Mouse (Mus musculus) NIH3T3 (cell line): Measurements from ENCODE around the gene Bcat2.

ENCODE experiments used
- DNase-seq: peaks from one replicate; pipeline ENCODE4 v3.0.0-alpha.2; 2012; ENCODE audit warnings: low read depth

The Bcat2 gene

DNA sequence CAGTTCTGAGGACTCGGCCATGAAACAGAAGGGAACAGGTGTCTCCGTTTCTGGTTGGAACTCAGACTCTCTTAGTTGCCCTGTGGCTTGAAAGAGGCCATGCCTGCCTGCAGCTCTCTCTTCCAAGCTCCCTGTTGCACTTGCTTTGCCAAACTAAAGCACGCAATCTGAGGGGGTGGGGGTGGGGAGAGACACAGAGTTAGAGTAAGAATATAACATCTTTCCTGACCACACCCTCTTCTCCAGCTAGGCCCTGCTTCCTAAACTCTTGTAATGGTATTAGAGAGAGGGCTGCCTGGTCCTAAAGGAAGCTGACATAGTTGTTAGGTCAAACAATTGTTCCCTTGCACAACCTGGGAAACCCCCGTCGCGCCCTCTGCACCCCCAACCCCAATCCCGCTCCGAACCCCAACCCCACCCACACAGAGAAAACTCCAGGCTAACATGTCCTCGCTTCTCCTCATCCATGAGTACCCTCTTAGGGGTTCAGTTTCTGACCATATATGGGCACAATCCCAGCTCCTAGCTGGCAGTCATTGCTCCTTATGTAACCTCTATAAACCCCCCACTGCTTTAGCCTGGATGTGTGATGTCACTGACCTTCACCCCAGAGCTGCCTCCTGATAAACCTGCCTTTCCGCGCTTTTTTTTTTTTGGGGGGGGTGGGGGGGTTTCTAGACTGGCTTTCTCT lies 19.0 kb upstream of the Bcat2 start:
- no peak for DNase-seq

GRCm38 (mm10) chr7:45551512-45551883 lies 18.5 kb upstream of the Bcat2 start:
- no peak for DNase-seq

DNA sequence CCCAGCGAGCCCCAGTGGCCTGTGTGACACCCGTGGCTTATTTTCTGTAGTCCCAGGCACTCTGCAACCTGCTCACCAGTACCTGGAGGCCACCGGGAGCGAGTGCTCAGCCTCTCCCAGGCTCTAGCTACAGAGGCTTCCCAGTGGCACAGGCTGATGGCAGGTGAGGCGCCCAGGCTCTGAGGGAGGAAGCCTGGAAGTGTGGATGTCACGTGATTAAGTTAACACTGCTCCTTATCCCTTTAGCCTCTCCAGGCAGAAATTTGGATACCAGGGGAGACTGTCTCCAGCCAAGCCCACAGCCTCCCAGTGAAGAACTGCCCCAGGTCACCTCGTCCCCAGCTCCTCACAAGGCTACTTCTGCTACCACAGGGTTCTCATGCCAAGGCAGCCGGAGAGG lies 16.4 kb upstream of the Bcat2 start:
- no peak for DNase-seq

- DNase-seq = no peak
Observed at GRCm38 (mm10) chr7:45553990-45554389, 16.0 kb upstream of the Bcat2 start.

GRCm38 (mm10) chr7:45554744-45555143 lies 15.2 kb upstream of the Bcat2 start, which contains the start of gene Hsd17b14:
Gene Hsd17b14, plus strand, starts transcription at chr7:45554893.
- no peak for DNase-seq

GRCm38 (mm10) chr7:45555787-45556186 lies 14.2 kb upstream of the Bcat2 start:
- DNase-seq = peak; percentile 88

DNA sequence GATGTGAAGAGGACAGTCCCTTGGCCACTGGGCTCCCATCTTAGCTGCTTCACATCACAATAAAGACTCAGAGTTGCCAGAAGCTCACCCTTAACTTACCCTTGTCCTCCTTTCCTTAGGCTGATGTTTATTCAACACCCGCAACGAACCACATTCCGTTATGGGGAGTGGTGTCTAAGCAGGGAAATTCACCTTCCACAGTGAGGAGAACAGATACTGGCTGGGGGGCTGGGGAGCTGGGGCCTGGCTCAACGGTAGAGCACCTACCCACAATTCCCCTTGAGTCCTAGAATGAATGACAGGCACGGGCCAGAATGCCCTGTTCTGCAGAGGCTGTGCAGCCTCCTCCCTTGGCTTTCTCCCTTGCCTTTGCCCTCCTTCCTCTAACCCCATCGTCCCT lies 11.0 kb upstream of the Bcat2 start:
- DNase-seq = no peak

DNA sequence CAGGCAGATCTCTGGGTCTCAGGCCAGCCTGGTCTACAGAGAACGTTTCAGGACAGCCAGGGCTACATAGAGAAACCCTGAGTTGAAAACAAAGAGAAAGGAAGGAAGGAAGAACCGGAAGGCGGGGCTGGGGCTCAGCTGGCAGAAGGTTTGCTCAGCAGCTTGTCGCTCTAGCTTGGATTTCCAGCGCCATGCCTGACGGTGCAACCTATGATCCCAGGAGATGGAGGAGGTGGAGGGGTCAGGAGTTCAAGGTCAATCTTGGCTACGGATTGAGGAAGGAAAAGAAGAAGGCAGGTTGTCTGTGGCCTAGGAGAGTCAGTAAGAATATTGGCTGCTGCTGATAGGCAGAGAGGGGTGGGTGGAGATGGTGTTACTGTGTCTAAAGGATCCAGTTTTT lies 9.7 kb upstream of the Bcat2 start:
- DNase-seq = no peak

DNA sequence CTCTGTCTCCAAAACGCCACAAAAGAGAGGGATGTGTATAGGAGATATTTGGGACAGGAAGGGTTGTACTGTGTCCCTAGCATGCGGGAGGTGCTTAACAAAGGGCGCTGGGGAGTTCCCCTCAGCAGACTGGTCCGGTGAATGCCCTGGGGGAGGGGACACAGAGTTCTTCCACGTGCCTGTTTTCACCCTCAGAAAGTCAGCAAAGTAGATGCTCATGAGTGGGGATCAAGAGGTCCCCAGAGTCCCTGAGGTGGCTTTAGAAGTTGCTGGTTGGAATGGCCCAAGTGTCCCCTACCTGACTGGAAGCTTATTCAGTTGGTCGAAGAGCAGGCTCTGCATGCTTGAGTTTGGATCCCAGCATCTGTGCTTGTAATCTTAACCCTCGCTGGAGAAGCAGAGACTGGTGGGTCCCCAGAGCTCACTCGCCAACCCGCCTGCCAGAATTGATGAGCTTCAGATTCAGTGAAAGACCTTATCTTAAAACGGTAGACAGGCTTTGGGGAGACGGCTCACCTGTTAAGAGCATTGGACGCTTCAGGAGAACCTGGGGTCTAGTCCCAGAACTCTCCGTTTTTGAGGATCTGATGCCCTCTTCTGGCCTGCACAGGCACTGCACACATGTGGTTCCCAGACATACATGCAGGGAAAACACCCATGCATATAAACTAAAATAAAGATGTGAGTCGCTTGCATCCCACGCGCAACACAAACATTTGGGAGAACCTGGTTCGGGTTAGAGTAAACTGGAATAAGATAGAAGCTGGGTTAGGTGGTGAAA lies 8.9 kb upstream of the Bcat2 start:
- peak; percentile 88 for DNase-seq

- peak; percentile 17 for DNase-seq
Observed at GRCm38 (mm10) chr7:45561624-45562520, 8.1 kb upstream of the Bcat2 start.

DNA sequence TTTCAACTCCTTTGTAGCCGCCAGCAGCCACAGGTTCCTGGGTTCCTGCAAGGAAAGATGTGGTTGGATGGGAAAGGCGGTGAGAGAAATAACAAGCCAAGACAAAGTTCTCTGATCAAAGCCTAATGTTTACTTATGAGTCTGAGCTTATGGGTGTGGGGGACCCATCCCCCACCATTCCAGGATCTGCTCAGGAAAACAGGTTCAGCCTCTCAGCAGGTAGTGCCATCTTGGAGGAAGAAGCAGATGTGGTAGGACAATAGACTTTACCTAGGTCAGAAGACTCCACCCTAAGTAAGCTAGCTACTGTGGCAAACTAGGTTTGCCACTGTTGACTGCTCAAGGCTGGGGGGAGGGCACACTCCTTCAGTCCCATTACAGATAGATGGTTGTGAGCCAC lies 5.1 kb upstream of the Bcat2 start:
- DNase-seq = no peak

GRCm38 (mm10) chr7:45565446-45565845 lies 4.5 kb upstream of the Bcat2 start:
- no peak for DNase-seq

DNA sequence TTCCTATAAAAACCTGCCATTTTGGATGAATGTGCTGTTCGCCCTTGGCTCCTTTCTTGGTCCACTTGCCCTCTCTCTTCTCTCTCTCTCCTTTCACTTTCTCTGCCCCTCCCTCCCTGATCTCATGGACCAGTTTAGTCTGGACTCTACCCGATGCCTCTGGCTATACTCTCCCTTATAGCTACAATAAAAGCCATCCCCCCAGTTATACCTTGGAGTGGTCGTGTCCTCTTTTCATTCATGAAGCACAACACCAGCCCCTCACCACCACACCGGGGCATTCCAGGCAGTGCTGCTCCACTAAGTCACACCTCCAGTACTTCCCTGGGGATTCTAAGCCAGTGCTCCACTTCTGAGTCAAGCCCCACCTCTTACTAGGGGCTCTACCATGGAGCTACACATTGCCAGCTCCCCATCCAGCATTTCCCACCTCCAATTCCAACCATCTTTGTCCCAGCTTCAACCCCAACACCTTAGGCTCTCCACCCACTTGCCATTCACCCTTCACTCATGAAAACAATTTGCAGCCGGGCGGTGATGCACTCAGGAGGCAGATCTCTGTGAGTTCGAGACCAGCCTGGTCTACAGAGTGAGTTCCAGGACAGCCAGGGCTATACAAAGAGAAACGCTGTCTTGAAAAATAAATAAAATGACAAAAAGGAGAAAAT lies 2.7 kb upstream of the Bcat2 start:
- no peak for DNase-seq

GRCm38 (mm10) chr7:45567780-45568516 lies 2.0 kb upstream of the Bcat2 start:
- peak; percentile 91 for DNase-seq

DNA sequence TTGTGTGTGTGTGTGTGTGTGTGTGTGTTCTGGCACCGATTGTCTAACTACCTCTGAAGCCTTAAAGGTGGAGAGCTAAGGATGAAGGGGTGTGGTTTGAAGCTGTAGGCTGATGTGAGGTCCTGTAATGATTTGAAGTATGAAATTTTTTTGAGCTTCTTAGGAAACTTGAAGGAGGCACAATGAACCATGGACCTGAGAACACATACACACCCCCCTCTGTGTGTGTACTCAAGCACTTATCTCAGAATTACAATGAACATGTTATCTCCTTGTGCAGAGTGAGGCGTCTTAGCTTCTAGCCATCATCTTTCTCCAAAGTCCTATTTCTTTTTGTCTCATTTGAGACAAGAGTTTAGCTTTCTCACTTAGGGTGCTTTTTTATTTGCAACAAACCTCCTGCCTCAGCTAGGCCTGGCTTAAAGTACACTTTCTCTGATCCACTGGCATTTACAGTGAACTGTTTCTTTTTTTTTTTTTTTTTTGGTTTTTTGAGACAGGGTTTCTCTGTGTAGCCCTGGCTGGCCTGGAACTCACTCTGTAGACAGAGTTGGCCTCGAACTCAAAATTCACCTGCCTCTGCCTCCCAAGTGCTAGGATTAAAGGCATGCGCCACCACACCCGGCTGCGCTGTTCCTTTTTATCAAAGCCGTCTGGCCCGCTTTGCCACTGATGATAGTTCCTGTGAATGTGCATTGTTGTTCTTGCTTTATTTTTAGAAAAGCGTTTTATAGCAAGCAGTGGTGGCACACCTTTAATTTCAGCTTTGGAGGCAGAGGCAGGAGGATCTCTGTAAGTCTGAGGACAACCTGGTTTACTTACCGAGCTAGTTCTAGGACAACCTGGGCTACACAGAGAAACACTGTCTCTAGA lies 1.1 kb upstream of the Bcat2 start:
- no peak for DNase-seq

DNA sequence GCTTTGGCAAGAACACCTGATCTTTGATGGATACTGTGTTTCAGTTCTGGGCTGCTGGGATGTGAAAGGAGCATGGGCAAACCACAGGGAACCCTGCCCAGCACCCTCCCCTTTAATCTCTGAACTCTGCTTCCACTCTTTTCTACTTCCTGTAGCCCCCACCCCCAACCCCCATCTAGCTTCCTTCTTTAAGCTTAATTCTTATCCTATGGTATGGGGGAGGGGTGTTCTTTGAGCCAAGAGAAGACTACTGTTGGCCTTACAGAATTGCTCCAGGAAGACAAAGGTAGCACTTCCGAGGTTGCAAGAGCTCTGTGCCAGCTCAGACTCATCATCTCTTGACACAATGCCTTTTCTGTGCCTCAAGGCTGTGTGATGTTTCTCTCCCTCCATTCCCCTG lies 2.0 kb downstream of the Bcat2 start:
- DNase-seq = no peak

- DNase-seq = no peak
Observed at GRCm38 (mm10) chr7:45573954-45574353, 4.0 kb downstream of the Bcat2 start.

- no peak for DNase-seq
Observed at GRCm38 (mm10) chr7:45574472-45575379, 4.8 kb downstream of the Bcat2 start.

DNA sequence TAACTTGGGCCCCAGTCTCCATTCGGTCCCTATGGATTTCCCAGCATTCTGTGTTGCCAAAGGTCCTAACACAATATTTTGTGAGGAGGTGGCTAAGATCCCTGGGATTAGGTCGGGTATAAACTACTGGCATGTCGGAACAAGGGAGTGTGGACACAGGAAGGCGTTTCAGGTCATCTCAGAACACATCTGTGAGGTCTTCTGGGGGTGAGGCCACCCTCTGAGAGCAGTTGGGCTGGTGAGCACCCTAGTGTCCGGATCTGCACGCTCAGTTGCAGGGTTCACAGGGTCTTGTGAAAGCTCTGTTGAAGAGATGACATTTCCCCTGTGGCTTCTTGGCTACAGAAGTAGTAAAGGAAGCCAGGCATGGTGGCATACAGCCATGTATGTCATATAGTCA lies 16.0 kb downstream of the Bcat2 start:
- no peak for DNase-seq
